Mouse (Mus musculus) liver, embryonic 14.5 days (tissue): ENCODE measurements around the gene Acvr1b.

Experiments
- CTCF ChIP-seq: IDR thresholded peaks from 2 replicates; pipeline ENCODE4 v1.5.1; 2016; ENCODE audit warnings: antibody characterized with exemption, low read depth, control low read depth
- EP300 ChIP-seq: IDR thresholded peaks from 2 replicates; pipeline ENCODE4 v1.6.1; 2016; ENCODE audit warnings: antibody characterized with exemption, low read depth

- TF ChIP-seq CTCF (no peak), EP300 (no peak)
Observed at GRCm38 (mm10) chr15:101234611-101235341, 60.9 kb downstream of the Acvr1b start.
